Mouse (Mus musculus) cerebellum, adult 11 months (tissue): ENCODE results near the gene Nfasc.
A peak's percentile ranks its signal among the peaks of the same experiment; 100 is the strongest.

Source experiments
- DNase-seq: peaks from one replicate; pipeline ENCODE4 v3.0.0; 2022

Nfasc gene

DNA sequence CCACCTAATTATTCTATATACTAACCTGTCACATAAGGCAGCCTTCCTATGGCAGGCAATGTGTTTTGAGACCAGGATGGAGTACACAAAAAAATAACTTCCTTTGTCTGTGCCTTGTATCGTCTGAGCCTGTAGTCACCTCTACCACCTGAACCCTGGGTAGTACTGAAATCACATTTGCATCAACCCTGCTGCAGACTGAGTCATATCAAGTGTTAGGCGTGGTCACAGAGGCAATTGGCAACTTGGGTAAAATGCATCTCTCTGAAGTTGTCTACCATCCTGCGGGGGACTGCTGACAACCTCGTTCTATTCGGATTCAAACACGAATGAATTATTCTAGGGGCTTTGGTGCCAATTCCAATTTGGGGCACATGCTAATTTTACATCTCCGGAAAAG, 161.5 kb downstream of the Nfasc start:
- DNase-seq, result no peak

DNA sequence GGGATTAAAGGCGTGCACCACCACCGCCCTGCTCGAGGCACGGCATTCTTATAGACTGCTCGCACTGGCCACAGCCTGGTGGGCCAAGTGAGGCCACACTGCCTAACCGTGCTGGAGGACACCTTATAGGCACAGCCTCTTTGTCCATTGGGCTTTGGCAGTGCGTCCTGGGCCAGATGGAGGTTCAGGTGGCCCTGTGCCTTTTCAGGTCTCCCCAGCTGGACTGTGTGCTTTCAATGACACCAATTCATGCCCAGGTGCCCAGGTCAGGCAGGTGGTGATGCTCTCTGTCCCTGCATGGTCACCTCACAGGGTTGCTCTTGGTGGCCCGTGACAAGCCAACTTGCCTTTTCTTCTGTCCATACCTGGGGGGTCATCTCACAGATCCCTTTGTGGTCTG, 164.8 kb downstream of the Nfasc start:
- DNase-seq, result no peak

DNA sequence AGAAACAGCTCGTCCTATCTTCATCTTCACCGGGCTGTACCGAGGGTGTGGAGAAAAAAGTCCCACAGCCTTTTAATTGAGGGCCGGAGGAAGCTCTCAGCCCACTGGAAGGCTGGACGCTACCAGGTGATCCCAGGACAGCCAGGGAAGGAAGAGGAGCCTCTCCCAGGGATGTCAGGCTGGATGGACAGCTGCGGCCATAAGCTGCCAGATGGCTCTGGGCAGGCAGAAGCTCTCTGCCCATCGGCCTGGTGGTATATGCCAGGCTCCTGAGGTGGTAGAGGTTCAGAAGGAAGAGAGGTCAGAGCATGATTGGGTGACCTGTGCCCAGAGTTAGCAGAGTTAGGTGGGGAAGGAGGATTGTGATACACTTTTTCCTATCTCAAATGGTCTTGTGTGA, 168.7 kb downstream of the Nfasc start:
- no peak for DNase-seq

DNA sequence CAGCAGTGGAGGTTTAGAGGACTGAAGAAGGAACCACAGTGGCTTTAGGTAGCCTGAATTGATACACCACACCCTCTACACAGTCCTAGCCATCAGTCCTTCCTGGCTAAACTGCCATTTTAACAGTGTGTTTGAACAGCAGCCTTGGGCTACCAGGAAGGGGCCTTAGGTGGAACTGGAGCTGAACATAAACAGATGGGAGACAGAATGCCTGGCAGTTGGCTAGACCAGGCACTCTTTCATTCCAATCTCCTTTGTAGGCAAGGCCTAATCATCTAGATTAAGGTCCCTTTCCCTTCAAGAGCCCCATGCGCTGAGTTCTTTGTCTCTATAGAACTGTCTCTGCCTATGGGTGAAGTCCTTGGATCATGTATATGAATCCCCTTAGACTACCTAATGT, 170.0 kb downstream of the Nfasc start:
- no peak for DNase-seq

DNA sequence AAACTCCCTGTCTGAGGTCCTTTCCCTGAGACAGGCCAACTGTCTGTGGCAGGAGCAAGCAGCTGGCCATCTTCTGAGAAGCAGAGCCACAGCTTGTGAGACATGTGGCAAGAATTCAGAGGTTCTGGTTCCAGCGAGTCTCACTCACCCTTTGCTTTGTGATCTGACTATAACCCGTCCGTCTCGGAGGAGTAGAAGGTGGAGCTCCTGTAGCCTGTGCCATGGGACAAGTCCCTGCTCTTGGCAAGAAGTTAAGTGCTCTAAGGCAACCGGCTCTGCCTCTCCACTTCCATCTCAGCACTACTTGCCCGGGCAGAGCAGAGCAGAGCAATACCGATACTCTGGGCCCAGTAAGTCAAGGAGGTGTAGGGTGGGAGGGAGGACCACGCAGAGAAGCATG, 170.7 kb downstream of the Nfasc start:
- no peak for DNase-seq

DNA sequence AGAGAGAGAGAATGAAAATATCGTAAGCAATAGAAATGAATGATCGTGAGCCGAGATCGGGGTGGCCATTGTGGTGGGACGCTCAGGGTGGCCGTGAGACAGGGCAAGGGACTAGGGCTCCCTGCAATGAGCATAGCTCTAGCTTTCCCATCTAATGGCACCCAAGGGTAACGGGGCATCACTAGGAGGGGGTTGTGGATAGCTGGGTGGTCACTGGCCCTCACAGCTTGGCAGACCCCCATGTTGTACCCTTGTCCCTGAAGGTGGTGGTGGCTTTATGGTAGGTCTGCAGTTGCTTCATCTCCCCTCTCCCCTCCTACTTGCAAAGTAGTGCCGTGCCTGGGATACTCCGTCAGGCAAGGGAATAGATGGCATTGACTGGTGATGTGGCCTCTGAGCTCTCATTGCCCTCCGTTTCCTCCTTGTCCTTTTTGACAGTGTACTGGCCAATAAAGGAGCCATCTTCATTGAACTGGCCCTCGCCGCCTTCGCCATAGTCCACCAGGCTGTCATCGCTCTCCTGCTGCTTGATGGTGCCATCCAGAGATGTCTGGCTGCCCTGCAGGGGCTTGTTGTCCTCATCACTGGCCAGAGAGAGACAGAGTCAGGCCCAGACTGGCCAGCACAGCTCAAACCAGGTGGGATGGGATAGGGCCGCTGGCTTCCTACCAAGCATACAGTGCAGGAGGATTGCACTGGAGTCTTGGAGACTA, 171.4 kb downstream of the Nfasc start:
- DNase-seq, result peak; percentile 54

DNA sequence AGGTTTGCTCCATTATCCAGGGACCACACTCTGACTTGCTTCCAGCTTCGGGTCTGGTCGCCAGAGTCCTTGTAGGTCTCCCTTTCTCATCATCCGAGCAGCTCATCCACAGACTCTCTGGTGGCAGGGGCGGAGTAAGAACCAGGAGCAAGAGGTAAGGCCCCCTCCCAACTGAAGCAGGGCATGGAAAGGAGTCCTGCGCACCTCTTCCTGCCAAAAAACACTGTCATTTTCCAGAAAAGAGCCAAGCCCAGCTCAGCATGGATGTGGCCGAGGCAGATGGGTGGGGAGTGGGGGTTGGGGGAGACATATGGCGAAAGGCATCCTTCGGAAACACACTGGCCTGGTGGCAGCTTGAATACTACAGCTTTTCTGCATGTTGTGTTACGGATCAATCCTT, 172.1 kb downstream of the Nfasc start:
- peak; percentile 87 for DNase-seq

DNA sequence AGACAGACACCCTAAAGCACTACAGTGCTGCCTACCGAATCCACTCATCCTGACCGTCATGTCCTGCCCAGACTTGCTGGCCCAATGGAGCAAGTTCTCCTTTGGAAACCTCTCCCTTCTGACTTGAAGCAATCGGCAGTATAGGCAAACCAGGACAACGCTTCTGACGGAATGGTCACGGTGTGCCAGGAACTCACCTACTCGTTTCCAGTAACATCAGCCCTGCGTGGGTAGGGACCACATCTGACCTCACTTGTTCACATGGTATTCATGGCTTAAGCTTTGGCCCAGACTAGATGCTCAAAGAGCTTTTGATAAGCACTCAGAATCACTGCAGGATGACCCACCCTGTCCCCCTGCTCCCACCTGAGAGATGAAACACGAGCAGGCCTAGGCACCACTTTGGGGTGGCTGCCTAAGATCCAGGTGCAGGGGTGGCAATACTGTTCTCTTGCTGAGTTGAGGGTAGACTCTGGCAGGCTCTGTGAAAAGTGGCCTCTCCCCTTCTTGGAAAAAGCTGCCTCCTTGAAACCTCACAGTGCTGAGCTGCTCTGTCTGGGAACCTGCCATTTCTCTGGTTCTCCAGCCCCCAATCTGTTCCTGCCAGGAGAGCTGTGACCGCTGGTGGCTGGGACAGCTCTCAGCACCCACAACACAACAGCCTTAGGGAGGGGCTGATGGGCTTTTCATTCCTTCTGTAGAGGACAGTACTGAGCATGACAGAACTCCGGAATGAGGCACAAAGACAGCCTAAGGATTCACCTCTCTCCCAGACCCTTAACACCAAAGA, 174.1 kb downstream of the Nfasc start:
- DNase-seq, result no peak

DNA sequence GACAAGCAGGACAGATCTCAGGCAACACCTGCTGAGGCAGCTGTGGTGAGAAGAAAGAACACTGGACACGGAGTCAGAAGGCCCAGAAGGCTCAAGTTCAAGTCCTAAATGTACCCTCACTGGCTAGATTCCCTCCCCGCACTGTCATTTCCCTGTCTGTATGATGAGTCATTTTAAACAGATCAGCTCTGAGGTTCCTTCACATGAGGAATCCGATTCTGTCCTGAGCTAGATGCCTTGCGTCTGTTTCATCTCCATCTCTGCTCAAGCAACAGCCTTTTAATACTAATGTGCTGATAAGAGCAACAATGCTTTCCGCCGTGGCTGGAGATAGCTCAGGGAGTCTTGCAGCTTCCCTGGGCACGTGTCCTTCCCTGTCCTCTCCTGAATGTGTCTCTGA, 175.8 kb downstream of the Nfasc start:
- DNase-seq, result no peak

DNA sequence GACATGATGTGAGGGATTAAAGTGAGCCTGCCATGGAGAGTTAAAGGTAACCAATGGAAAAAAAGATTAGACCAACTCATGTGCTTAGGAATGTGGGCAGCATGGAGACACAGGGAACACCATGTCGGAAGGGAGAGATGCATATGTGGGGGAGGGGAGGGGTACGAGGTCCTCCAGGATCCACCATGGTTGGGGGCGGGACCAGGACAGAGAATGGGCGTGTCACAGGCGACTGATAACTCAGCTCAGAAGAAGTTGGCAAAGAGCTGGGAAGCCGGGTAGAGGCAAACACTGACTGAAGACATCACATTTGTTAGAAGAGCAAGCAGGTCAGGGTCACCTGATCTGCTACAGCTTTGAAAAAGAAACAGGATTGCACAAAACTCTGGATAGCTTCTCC, 176.7 kb downstream of the Nfasc start:
- no peak for DNase-seq

DNA sequence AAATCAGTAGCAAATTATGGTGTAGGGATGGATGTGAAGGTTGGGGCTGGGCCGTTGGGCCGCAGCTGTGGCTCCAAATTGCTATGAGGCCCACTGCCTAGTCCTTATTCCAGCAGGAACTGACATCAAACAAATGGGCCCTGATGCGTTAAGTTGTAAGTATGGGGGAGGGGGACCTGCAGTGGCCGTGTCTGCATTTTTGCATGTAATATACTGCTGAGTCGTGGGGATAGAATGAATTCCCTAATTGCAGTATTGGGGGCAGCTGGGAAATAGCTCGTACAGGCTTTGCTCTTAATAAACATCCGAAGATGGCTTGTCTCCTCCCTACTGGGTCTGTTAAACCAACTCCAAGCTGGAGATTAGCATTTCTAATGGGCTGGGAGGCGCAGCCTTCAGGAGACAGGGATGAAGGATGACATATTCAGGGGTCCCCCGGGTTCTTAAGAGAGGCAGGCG, 179.2 kb downstream of the Nfasc start:
- DNase-seq, result no peak

DNA sequence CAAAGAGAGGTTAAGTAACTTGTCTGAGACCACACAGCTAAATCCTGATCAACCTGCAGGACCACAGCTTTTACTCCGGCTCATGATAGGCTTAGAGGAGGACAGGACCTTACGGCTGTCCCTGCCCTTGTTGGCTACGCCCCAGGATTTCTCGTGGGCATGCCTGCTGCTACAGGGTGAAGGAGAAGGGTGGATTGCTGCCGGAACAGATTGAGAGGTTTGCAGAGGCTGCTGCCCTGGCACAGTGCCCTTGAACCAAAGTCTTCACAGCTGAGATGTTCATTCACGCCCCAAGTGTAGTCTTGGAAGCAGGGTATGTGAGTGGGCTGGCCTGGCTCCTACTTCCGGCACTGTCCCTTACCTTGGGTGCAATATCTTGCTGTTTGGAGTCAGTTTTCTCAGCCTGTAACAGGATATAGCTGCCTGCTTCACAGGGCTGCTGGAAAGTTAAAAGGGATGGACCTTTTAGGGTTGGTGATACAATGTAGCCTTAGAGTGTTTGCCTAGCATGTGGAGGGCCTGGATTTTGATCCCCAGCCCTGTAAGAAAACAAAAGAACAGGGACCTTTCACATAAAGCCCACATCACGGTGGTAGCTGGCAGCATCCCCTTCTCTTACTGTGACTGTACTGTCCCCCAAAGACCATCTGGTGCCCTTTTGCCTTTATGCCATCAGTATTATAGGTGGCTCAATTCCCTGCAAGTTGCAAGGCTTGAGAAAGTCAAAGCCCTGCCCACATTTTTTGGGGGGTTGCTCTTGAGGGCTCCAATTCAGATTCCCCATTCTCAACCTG, 180.5 kb downstream of the Nfasc start:
- DNase-seq, result no peak

DNA sequence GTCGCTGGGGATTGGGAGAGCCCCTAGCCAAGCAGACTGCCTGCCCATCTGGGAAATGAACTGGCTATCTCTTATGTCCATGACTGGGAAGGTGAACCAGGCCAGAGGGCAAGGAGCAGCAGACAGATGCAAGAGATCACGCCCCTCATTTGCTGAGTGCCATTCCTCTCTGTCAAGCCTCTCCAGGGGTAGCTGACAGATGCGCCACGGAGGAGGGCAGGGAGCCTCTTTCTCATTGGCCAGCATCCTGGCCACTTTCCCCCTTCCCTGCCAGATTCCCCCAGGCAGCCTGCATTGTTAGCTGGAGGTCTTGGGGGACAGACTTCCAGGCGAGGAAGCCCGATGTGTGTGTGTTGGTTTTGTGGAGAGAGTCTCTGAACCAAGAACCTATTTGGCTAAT, 182.6 kb downstream of the Nfasc start:
- no peak for DNase-seq

DNA sequence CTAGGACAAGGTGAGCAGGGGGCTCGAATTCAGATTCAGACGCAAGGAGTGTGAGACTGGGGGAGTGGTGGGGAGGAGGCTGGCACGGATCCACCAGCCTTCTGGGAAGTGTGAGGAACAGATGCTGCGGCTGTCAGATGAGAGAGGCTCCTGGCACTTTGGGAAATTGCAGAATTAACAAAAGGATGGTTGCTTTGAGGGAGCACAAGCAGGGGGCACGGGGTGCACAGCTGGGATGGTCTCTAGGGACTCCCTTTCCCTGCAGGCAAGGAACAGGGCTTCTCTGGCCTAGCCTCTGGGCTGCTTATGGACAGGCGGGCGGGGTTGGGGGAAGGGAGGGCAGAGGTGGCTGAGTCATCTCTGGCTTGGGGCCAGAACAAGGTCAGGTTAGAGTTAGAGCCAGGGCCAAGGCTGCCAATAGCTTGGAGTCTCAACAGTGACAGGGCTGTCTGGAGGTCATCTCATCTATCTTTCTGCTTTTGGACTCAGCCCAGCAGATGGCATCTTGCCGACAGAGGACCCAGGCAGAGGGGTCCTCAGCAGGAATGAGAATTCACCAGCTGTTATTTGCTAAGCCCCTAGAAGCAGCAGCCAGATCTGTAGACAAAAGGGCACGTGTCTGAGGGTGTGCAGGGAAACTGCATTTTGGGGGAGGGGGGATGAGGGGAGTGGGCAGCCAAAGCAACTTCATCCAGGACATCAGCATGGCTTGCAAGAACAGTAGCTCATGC, 183.5 kb downstream of the Nfasc start:
- DNase-seq, result no peak

DNA sequence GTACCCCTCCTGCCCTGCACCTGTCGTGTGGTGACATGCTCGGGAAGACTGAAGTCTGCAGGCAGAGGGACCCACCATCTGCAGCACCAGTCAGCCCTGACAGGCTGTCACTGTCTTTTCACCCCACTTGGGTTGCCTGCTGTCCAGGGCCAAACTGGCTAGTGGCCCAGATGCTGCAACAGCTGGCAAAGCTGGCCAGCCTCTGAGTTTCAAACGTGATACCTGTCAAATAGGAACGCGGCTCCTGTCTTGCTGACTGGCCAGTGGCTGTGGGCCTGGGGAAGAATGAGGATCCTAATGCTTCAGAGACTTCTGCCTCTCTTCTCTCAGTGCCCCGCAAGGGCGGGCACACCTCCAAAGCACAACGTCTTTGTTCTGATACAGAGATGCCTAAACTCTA, 197.8 kb downstream of the Nfasc start:
- no peak for DNase-seq

DNA sequence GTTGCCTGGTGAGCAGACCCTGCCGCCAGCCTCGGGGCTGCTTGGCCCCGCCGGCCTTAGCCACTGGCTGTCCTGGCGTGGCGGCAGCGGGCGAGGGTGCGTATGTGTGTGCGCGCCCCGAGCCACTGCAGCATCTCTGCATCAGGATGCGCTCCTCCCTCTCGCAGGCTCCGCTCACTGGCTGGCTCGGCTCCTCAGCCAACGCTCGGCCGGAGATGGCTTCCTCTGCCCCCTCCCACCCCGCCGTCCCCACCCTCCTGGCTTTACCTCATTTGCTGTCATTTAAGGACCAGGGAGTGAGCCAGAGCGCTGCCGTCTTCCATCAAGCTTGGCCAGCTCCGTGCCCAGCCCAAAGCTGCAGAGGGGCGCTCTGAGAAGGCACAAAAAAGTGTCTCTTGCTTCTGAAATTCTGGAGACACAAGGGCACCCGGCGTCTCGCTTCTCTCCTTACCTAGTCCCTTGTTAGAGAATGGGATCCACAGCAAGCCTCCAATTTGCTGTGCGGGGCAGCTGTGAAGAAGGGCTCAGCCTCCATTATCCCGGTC, 198.8 kb downstream of the Nfasc start, which contains the start of gene Cntn2:
Gene Cntn2, minus strand, starts transcription at position 495 of the 545 bp plus-strand sequence.
- DNase-seq, result peak; percentile 84

DNA sequence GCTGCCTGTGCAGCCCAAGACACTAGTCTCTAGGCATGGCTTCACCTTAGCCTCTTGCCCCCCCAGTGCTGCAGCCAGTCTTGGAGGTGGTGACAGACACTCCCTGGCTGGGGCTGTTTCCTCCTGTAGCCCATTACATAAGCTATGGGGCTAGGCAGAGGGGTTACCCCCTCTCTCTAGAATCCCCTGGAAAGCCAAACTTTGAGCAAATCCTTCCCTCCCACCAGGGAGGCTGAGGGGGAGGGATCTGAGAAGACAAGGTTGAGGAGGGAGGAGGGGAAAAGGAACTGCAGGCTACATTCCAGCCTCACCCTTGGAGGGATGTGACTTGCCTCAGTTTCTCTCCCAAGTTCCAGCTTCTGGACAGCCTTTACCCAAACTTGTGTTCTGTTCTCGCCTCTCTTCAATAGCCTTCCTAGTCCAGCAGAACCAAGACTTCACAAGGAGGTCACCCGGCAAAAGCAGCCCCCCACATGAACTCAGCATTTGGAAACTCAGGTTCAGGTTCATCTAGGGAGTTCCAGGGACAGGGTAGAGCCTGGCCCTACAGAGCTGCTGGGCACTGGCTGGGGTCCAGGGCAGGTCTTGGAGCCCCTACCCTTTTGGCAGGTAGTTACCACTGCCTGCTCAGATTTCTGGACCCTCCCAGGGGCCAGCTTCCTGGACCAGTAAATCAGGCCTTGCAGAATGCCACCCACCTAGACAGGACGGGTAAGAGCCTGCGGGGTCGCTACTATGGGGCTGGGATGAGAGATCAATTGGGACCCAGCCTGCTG, 199.6 kb downstream of the Nfasc start:
- no peak for DNase-seq

DNA sequence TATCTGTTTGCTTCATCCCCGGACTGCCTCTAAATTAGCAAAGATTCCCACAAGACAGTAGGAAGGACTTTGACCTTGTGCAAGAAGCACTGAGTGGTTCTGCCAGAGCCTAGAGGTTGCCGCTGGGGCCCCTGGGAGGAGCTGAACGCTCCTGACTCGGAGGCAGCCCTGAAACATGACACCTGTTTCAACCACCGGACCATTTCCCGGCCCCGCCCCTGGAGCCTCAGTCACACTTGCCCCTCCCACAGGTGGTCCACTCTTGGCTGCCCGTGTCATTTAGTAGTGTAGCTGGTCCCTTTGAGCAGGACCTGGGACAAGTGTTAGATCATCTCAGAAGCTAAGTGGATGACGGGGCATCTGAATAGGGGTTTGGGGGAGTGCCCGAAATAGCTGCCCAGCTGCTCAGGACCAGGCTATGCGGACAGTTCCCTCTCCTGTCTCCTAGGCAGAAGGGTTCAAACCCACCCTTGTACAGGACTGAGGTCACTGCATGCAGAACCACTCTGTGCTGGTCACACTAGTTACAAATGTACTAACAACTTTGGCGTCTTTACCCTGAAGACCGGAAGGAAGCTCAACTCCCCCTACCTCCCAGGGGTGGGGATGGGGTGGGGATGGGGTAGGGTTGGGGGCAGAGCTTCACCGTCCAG, 200.3 kb downstream of the Nfasc start:
- DNase-seq, result peak; percentile 63

DNA sequence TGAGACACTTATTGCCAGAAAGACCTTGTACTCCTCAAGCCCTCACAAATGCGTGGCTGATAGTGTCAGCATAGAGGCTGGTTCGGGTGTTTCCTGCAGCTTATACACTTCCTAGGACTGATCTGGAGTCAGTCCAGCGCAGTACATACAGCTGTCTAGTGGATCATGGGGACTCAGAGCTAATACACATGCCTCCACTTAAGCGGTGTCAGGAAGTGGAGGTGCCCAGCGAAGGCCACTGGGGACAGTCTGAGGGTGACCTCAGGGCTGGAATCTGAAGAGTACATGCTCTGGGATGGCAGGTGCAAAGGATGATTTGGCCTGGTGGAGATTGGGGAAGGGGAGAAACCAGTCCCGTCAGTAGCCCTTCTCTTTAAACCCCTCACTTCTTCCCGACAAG, 200.9 kb downstream of the Nfasc start:
- DNase-seq, result peak; percentile 27

DNA sequence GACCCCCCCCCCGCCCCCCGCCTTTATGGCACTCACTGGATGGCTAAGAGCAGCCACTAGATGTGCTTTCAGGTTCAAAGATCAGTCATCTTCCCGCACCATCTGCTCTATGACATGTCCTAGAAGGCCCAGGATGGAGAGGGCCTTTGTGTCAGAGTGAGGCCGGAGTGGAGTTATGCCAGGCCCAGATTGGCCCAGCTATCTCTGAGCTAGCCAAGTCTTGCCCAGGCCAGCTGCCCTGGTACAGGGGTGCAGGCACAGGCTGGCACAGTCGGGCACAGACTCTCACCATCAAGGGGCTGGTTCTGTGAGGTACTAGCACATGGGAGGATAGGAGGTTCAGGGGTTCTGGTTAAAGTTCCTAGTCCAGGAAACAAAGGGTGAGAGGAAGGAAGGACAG, 203.9 kb downstream of the Nfasc start:
- DNase-seq, result peak; percentile 86

DNA sequence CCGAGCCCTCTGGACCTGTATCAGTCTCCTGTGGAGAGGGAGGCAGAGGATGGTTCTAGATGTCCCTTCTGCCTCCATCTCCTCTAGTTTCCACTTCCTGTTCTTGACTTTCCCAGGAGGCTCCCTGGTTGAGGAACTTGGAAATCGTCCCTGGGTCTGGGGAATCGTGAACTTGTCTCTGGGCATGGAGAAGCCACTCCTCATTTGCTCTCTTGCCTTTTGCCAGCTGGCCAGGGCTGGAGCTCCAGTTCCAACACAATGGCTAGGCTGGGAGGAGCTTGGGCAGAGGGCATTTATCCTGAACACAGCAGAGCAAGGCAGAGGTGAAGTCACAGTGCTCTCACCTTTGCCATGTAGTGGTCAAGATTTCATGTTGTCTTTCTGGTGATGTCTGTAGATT, 205.2 kb downstream of the Nfasc start:
- no peak for DNase-seq
